Mouse (Mus musculus) neural tube, embryonic 13.5 days (tissue): ENCODE results near the gene Ptpn13. TPM values are rescaled to one million over a fixed set of nuclear protein-coding genes. Genes with fewer than 3 reads are reported as not detected.
A peak's percentile ranks its signal among the peaks of the same experiment; 100 is the strongest.

Experiments used
- ATAC-seq: fragments of 200-750 bp; cut with Nextera tagmentation; 2 replicates; pipeline ENCODE4 v1.8.0; 2017; ENCODE audit warnings: low read depth, mild to moderate bottlenecking, moderate TSS enrichment, moderate library complexity
- H3K27ac ChIP-seq: fragments of 300-500 bp; sonication (generic); replicated peaks from 2 replicates; pipeline ENCODE4 v1.5.1; 2015; ENCODE audit warnings: moderate library complexity, mild to moderate bottlenecking, inconsistent platforms
- H3K27me3 ChIP-seq: fragments of 300-500 bp; sonication (generic); 2 replicates; pipeline ENCODE4 v1.6.1; 2015; ENCODE audit warnings: mild to moderate bottlenecking, inconsistent platforms
- H3K36me3 ChIP-seq: fragments of 300-500 bp; sonication (generic); 2 replicates; pipeline ENCODE4 v1.6.1; 2015; ENCODE audit warnings: mild to moderate bottlenecking, inconsistent platforms
- H3K4me1 ChIP-seq: fragments of 300-500 bp; sonication (generic); replicated peaks from 2 replicates; pipeline ENCODE4 v1.6.1; 2015; ENCODE audit warnings: inconsistent platforms
- H3K4me2 ChIP-seq: fragments of 300-500 bp; sonication (generic); 2 replicates; pipeline ENCODE4 v1.6.1; 2015; ENCODE audit warnings: inconsistent platforms, mild to moderate bottlenecking, moderate library complexity
- H3K4me3 ChIP-seq: fragments of 300-500 bp; sonication (generic); 2 replicates; pipeline ENCODE4 v1.5.1; 2015; ENCODE audit warnings: mild to moderate bottlenecking, inconsistent platforms
- H3K9ac ChIP-seq: fragments of 300-500 bp; sonication (generic); 2 replicates; pipeline ENCODE4 v1.6.1; 2015; ENCODE audit warnings: moderate library complexity, mild to moderate bottlenecking, inconsistent platforms
- H3K9me3 ChIP-seq: fragments of 300-500 bp; sonication (generic); 2 replicates; pipeline ENCODE4 v1.6.1; 2016; ENCODE audit warnings: inconsistent platforms
- WGBS: fragments of 180-500 bp; shearing (Covaris S2); methylation state at CpG from one replicate; pipeline ENCODE4 v1.1.7; 2015; 5-methylcytosine and 5-hydroxymethylcytosine counted together
- polyA plus RNA-seq: library from polyadenylated mRNA; unstranded; fragments of >200 nt; fragmentation: Nextera tagmentation; extraction: Ambion mirVana; gene quantifications from 2 replicates; pipeline ENCODE4 v1.2.1, GENCODE M21; 2015

The Ptpn13 gene
- polyA plus RNA-seq, 1 experiment from 2014 or later, result 6.6 TPM

- no peaks in the 10 kb centered on the region for H3K36me3 ChIP-seq
- peaks cover 24% of the 10 kb centered on the region for H3K4me1 ChIP-seq
- no peak overlapping the region for H3K4me3 ChIP-seq
- ATAC-seq, result no peak
- WGBS, result 92% methylated on average over 7 of the region's 7 CpGs
- no peaks in the 10 kb centered on the region for H3K27me3 ChIP-seq
- H3K27ac ChIP-seq, result no peak overlapping the region
- H3K9me3 ChIP-seq, result no peaks in the 10 kb centered on the region
- no peak overlapping the region for H3K9ac ChIP-seq
- H3K4me2 ChIP-seq, result no peak overlapping the region
Measured at GRCm38 (mm10) chr5:103445383-103445782, 20.4 kb downstream of the Ptpn13 start.

DNA sequence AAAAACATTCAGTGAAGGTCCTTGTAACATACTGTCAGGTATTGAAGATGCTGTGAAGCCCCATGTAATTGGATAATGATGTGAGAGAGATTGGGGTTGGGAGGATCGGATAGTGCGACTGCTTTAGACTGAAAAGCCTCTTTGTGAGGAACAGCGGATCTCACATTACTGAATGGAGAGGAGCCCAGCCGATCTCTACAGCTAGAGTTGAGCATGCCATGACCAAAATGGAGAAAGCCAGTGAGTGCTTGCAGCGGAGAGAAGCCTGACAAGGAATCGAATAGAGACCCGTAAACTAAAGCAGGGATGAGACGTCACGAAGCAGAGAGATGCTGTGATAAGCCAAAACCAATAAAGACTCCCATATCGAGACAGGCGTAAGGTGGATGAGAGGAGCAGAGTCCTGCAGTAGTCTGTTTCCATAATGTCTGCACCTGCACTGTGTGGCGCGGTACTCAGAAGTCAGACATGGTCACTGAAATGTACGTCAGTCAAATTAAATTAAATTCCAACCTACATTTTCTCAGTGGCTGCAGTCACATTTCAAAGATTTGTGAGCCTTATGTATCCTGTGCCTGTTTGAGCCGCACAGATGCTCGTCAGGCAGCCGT lies 22.9 kb downstream of the Ptpn13 start:
- Histone ChIP-seq H3K27ac (peak overlapping the region; percentile 33), H3K27me3 (no peaks in the 10 kb centered on the region), H3K36me3 (no peaks in the 10 kb centered on the region), H3K4me1 (peaks cover 24% of the 10 kb centered on the region), H3K4me2 (peak overlapping the region; percentile 25), H3K9ac (0 out of 2 replicates have a peak overlapping the region, but pooled peaks have one; percentile 26), H3K9me3 (no peaks in the 10 kb centered on the region), H3K4me3 (no peak overlapping the region)
- peak; percentile 63; the same call in 1 of the 2 replicates for ATAC-seq
- WGBS, result 48% methylated on average over 17 of the region's 17 CpGs

GRCm38 (mm10) chr5:103448470-103448869 lies 23.5 kb downstream of the Ptpn13 start:
- H3K9me3 ChIP-seq, result no peaks in the 10 kb centered on the region
- H3K9ac ChIP-seq, result no peak overlapping the region
- peaks cover 24% of the 10 kb centered on the region for H3K4me1 ChIP-seq
- H3K4me2 ChIP-seq, result no peak overlapping the region
- H3K27me3 ChIP-seq, result no peaks in the 10 kb centered on the region
- H3K27ac ChIP-seq, result peak overlapping the region; percentile 33
- H3K4me3 ChIP-seq, result no peak overlapping the region
- peak; percentile 61; the same call in 1 of the 2 replicates for ATAC-seq
- WGBS, result 15% methylated on average over 1 of the region's 1 CpGs
- no peaks in the 10 kb centered on the region for H3K36me3 ChIP-seq

- Histone ChIP-seq H3K4me3 (no peak overlapping the region), H3K4me2 (no peak overlapping the region), H3K36me3 (no peaks in the 10 kb centered on the region), H3K9me3 (no peaks in the 10 kb centered on the region), H3K27me3 (no peaks in the 10 kb centered on the region), H3K9ac (no peak overlapping the region), H3K4me1 (peaks cover 24% of the 10 kb centered on the region), H3K27ac (no peak overlapping the region)
- WGBS, result 98% methylated on average over 1 of the region's 1 CpGs
- ATAC-seq, result no peak
Measured at GRCm38 (mm10) chr5:103450663-103451062, 25.7 kb downstream of the Ptpn13 start.

GRCm38 (mm10) chr5:103453361-103454140 lies 28.6 kb downstream of the Ptpn13 start:
- H3K36me3 ChIP-seq, result no peaks in the 10 kb centered on the region
- H3K4me1 ChIP-seq, result peaks cover 8% of the 10 kb centered on the region
- H3K27me3 ChIP-seq, result no peaks in the 10 kb centered on the region
- WGBS, result 84% methylated on average over 14 of the region's 14 CpGs
- no peak overlapping the region for H3K4me3 ChIP-seq
- H3K27ac ChIP-seq, result no peak overlapping the region
- H3K9ac ChIP-seq, result no peak overlapping the region
- ATAC-seq, result no peak
- H3K4me2 ChIP-seq, result no peak overlapping the region
- H3K9me3 ChIP-seq, result no peaks in the 10 kb centered on the region

GRCm38 (mm10) chr5:103456794-103457193 lies 31.8 kb downstream of the Ptpn13 start:
- no peak overlapping the region for H3K27ac ChIP-seq
- no peak overlapping the region for H3K9ac ChIP-seq
- WGBS, result 94% methylated on average over 1 of the region's 1 CpGs
- no peaks in the 10 kb centered on the region for H3K4me1 ChIP-seq
- ATAC-seq, result no peak
- no peaks in the 10 kb centered on the region for H3K9me3 ChIP-seq
- H3K36me3 ChIP-seq, result no peaks in the 10 kb centered on the region
- H3K27me3 ChIP-seq, result no peaks in the 10 kb centered on the region
- no peak overlapping the region for H3K4me3 ChIP-seq
- H3K4me2 ChIP-seq, result no peak overlapping the region

GRCm38 (mm10) chr5:103458411-103458810 lies 33.4 kb downstream of the Ptpn13 start:
- no peak overlapping the region for H3K4me2 ChIP-seq
- no peaks in the 10 kb centered on the region for H3K36me3 ChIP-seq
- H3K27me3 ChIP-seq, result no peaks in the 10 kb centered on the region
- no peaks in the 10 kb centered on the region for H3K4me1 ChIP-seq
- no peak overlapping the region for H3K27ac ChIP-seq
- WGBS, result 49% methylated on average over 8 of the region's 8 CpGs
- no peak for ATAC-seq
- no peaks in the 10 kb centered on the region for H3K9me3 ChIP-seq
- H3K4me3 ChIP-seq, result no peak overlapping the region
- no peak overlapping the region for H3K9ac ChIP-seq

DNA sequence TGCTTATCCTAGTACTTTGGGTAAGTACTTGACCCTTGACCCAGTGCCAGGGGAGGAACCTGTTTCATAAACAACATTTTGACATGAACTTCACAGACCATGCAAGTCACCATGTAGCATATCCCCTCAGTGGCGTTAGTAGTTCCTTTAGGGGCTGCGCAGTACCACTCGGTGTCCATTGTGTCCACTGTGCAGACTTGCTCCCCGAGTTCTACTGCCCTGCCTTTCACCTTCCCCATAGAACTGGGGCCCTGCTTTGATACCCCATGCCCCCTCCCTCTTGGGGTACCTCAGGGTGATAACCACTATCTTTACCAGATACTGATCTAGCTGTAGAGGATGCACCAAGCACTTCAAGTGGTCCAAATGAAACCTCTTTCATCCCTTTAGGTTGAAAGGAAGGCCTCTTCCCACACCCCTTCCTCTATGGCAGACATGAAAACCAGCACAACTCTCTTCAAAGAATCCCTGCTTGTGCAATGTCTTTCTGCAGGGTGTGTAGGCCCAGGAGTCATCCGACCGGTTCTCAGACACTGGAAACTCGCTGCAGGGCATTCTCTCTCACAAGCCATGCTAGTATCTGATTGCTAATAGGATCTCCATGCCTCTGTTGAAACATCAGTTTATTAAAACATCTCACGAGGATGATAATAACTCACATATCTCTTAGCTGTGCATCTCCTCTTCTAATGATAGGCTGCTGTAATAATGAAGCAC lies 34.1 kb downstream of the Ptpn13 start:
- Histone ChIP-seq H3K4me2 (no peak overlapping the region), H3K9ac (no peak overlapping the region), H3K4me3 (no peak overlapping the region), H3K4me1 (no peaks in the 10 kb centered on the region), H3K27ac (no peak overlapping the region), H3K27me3 (no peaks in the 10 kb centered on the region), H3K36me3 (no peaks in the 10 kb centered on the region), H3K9me3 (no peaks in the 10 kb centered on the region)
- no peak for ATAC-seq
- 85% methylated on average over 8 of the region's 8 CpGs for WGBS

- no peaks in the 10 kb centered on the region for H3K27me3 ChIP-seq
- H3K9ac ChIP-seq, result no peak overlapping the region
- H3K4me2 ChIP-seq, result no peak overlapping the region
- no peaks in the 10 kb centered on the region for H3K4me1 ChIP-seq
- ATAC-seq, result no peak
- 88% methylated on average over 6 of the region's 6 CpGs for whole genome bisulfite sequencing
- no peak overlapping the region for H3K27ac ChIP-seq
- no peak overlapping the region for H3K4me3 ChIP-seq
- H3K36me3 ChIP-seq, result no peaks in the 10 kb centered on the region
- H3K9me3 ChIP-seq, result no peaks in the 10 kb centered on the region
Measured at GRCm38 (mm10) chr5:103460903-103461302, 35.9 kb downstream of the Ptpn13 start.

DNA sequence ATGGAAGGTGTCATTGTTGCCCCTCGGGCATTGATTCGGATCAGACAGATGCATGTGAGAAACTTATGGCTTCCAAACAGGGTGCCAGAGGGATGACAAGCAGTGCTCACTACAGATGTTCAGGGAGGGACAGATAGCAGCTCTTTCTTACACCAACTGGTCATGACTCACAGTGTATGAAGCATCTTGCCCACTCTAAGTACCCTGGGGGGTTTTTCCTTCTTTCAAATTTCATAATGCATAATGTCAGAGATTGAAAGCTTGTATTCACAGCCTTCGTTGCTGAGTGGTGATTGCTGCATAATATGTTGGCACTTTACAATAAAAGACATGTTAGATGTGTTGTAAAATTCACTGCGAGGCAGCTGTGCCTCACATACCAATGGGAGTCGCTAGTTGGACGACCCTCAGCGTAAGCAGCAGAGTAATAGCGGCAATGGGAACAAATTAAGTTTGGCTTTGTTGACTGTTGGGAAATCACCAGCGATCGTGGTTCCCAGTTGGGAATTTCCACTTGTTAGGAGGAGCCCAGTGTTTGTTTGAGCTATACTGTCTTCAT lies 38.7 kb downstream of the Ptpn13 start:
- no peaks in the 10 kb centered on the region for H3K27me3 ChIP-seq
- no peaks in the 10 kb centered on the region for H3K4me1 ChIP-seq
- no peak overlapping the region for H3K9ac ChIP-seq
- no peak overlapping the region for H3K4me2 ChIP-seq
- H3K27ac ChIP-seq, result no peak overlapping the region
- H3K9me3 ChIP-seq, result no peaks in the 10 kb centered on the region
- no peak overlapping the region for H3K4me3 ChIP-seq
- WGBS, result 50% methylated on average over 10 of the region's 10 CpGs
- ATAC-seq, result no peak
- no peaks in the 10 kb centered on the region for H3K36me3 ChIP-seq

- H3K9ac ChIP-seq, result no peak overlapping the region
- WGBS, result 90% methylated on average over 4 of the region's 4 CpGs
- no peaks in the 10 kb centered on the region for H3K9me3 ChIP-seq
- no peaks in the 10 kb centered on the region for H3K36me3 ChIP-seq
- no peak for ATAC-seq
- H3K4me1 ChIP-seq, result no peaks in the 10 kb centered on the region
- no peak overlapping the region for H3K4me3 ChIP-seq
- no peak overlapping the region for H3K4me2 ChIP-seq
- no peak overlapping the region for H3K27ac ChIP-seq
- no peaks in the 10 kb centered on the region for H3K27me3 ChIP-seq
Measured at GRCm38 (mm10) chr5:103464329-103464728, 39.3 kb downstream of the Ptpn13 start.

DNA sequence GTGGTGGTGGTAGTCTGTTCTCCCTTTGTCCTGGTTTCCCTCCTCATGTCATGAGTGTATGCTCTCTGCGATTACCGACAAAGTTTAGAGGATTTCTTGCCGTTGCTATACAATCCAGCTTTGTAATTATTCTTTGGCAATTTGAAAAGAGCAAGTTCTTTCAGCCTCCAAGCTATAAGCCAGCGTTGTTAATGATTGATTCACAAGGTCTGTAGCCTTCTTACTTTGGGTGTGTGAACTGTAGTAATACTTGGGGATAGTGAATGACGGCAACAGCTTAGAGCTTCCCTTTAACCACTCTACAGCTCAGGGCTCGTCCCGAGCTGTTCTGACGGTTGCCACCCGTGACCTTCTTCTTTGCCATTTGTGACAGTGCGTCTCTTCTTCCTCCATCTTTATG lies 39.8 kb downstream of the Ptpn13 start:
- H3K9ac ChIP-seq, result no peak overlapping the region
- H3K27ac ChIP-seq, result no peak overlapping the region
- H3K27me3 ChIP-seq, result no peaks in the 10 kb centered on the region
- H3K36me3 ChIP-seq, result no peaks in the 10 kb centered on the region
- 85% methylated on average over 10 of the region's 10 CpGs for WGBS
- no peak for ATAC-seq
- no peaks in the 10 kb centered on the region for H3K9me3 ChIP-seq
- H3K4me3 ChIP-seq, result no peak overlapping the region
- no peak overlapping the region for H3K4me2 ChIP-seq
- H3K4me1 ChIP-seq, result no peaks in the 10 kb centered on the region
